ENCODE assay signal across 8 mouse cellular contexts in genomic region chr7:101974505-101974904, GRCm38 (mm10). TPM values are rescaled to one million over a fixed set of nuclear protein-coding genes. Genes with fewer than 3 reads are reported as not detected.
DNase-seq lines count a peak whose midpoint lies in the region; ATAC-seq and TF ChIP-seq lines count a peak whose summit lies in the region.

No protein-coding gene starts in this region.

- H3K4me3 ChIP-seq in lung, embryonic 14.5 days (ENCODE audit: low read depth, low read length): no peak overlapping the region
- H3K4me3 ChIP-seq in liver, embryonic 12.5 days: no peak overlapping the region

- H3K27ac ChIP-seq in lung, embryonic 14.5 days (ENCODE audit: low read depth): no peak overlapping the region
- no peak overlapping the region for H3K27ac ChIP-seq in liver, embryonic 12.5 days

- no peak overlapping the region for H3K9ac ChIP-seq in lung, embryonic 14.5 days
- no peak overlapping the region for H3K9ac ChIP-seq in liver, embryonic 12.5 days

- no peaks in the 10 kb centered on the region for H3K9me3 ChIP-seq in lung, embryonic 14.5 days (ENCODE audit: low read depth, low read length)
- no peaks in the 10 kb centered on the region for H3K9me3 ChIP-seq in liver, embryonic 12.5 days (replicated peaks)

- no peak overlapping the region for H3K4me2 ChIP-seq in lung, embryonic 14.5 days
- H3K4me2 ChIP-seq in liver, embryonic 12.5 days: no peak overlapping the region

- peaks cover 8% of the 10 kb centered on the region for H3K4me1 ChIP-seq in lung, embryonic 14.5 days (ENCODE audit: insufficient read depth)
- H3K4me1 ChIP-seq in liver, embryonic 12.5 days: peaks cover 62% of the 10 kb centered on the region

- no peaks in the 10 kb centered on the region for H3K27me3 ChIP-seq in lung, embryonic 14.5 days (ENCODE audit: insufficient read depth, low read length)
- H3K27me3 ChIP-seq in liver, embryonic 12.5 days (replicated peaks): no peaks in the 10 kb centered on the region

- 23% methylated on average over 2 of the region's 2 CpGs for WGBS in lung, embryonic 14.5 days
- 54% methylated on average over 2 of the region's 2 CpGs for WGBS in liver, embryonic 12.5 days (ENCODE audit: insufficient replicate concordance)

- no peak for ATAC-seq in lung, embryonic 14.5 days (ENCODE audit: insufficient read depth)
- ATAC-seq in liver, embryonic 12.5 days: no peak

- peak; percentile 36 to 48 for DNase-seq in kidney, postnatal 4 days
- DNase-seq in kidney, adult 8-10 months: no peak
- DNase-seq in brain, embryonic 14.5 days (ENCODE audit: low read depth): peak; percentile 20
- peak; percentile 30 for DNase-seq in fibroblast of lung, adult 2 months (ENCODE audit: low read depth)
- peak; percentile 65 for DNase-seq in lung, embryonic 14.5 days
- DNase-seq in thymus, postnatal 25 days: no peak
- DNase-seq in thymus, postnatal 10 days (ENCODE audit: low spot score in 2 of 2): no peak

- no peak for TF ChIP-seq CTCF in brain, embryonic 14.5 days (IDR thresholded peaks at IDR 0.05; ENCODE audit: borderline replicate concordance, extremely low read depth, insufficient read depth, insufficient read length)
- no peak for TF ChIP-seq CTCF in lung, embryonic 14.5 days (IDR thresholded peaks at IDR 0.05; ENCODE audit: low read depth)

- no peak for TF ChIP-seq POLR2A in brain, embryonic 14.5 days (IDR thresholded peaks at IDR 0.05; ENCODE audit: borderline replicate concordance, extremely low read depth, insufficient read depth, insufficient read length, poor library complexity, severe bottlenecking)

- H3K36me3 ChIP-seq in lung, embryonic 14.5 days (ENCODE audit: insufficient read depth): 0 out of 2 replicates have a peak, but pooled peaks cover 14% of the 10 kb centered on the region
- H3K36me3 ChIP-seq in liver, embryonic 12.5 days: peaks cover 19% of the 10 kb centered on the region; the same call in 1 of the 2 replicates

RNA-seq across cellular contexts. Expression of gene Numa1, which starts 40.6 kb away (rescaled TPM):
- 72.1 and 104 TPM in 2 replicates for polyA plus RNA-seq in brain, embryonic 14.5 days (2012; rRNA removed)
- polyA plus RNA-seq in lung, embryonic 14.5 days (2014; fragmentation: Nextera tagmentation; extraction: Ambion mirVana): 109 TPM in 2 replicates
- 48.7 and 53.0 TPM in 2 replicates for polyA plus RNA-seq in liver, embryonic 12.5 days (2016; fragmentation: Nextera tagmentation; extraction: Ambion mirVana)

RNA-seq across cellular contexts. Expression of gene Lrrc51, which starts 40.8 kb away (rescaled TPM):
- 10.8 and 13.1 TPM in 2 replicates for polyA plus RNA-seq in brain, embryonic 14.5 days (2012; rRNA removed)
- polyA plus RNA-seq in lung, embryonic 14.5 days (2014; fragmentation: Nextera tagmentation; extraction: Ambion mirVana): 7.7 and 8.3 TPM in 2 replicates
- polyA plus RNA-seq in liver, embryonic 12.5 days (2016; fragmentation: Nextera tagmentation; extraction: Ambion mirVana): 2.8 and 3.6 TPM in 2 replicates

RNA-seq across cellular contexts. Expression of gene Il18bp, which starts 44.0 kb away (rescaled TPM):
- polyA plus RNA-seq in brain, embryonic 14.5 days (2012; rRNA removed): 18.4 and 19.6 TPM in 2 replicates
- polyA plus RNA-seq in lung, embryonic 14.5 days (2014; fragmentation: Nextera tagmentation; extraction: Ambion mirVana): 2.2 and 2.6 TPM in 2 replicates
- 4.5 and 4.9 TPM in 2 replicates for polyA plus RNA-seq in liver, embryonic 12.5 days (2016; fragmentation: Nextera tagmentation; extraction: Ambion mirVana)

Comparison
In these comparisons a context has a peak if more than half of its experiments do, and no peak if none do; other contexts are left out.
1. DNase-seq: peak in kidney, postnatal 4 days (2 of 2), brain, embryonic 14.5 days (single experiment), fibroblast of lung, adult 2 months (single experiment) and lung, embryonic 14.5 days (single experiment); none in kidney, adult 8-10 months (0 of 2), thymus, postnatal 25 days (single experiment) and thymus, postnatal 10 days (0 of 2).